8 mouse cellular contexts compared by ENCODE assay signal in genomic region chr8:84687003-84687704, GRCm38 (mm10). TPM values are rescaled to one million over a fixed set of nuclear protein-coding genes. Genes with fewer than 3 reads are reported as not detected.
A peak's percentile ranks its signal among the peaks of the same experiment; 100 is the strongest.
DNase-seq lines count a peak whose midpoint lies in the region; ATAC-seq and TF ChIP-seq lines count a peak whose summit lies in the region.

No protein-coding gene starts in this region.

- under 1% methylated on average over 49 of the region's 62 CpGs for WGBS in heart, embryonic 11.5 days (ENCODE audit: insufficient replicate concordance)
- 2% methylated on average over 51 of the region's 62 CpGs for WGBS in forebrain, embryonic 11.5 days
- WGBS in kidney, postnatal 0 days = 1% methylated on average over 50 of the region's 62 CpGs
- WGBS in midbrain, embryonic 12.5 days = 1% methylated on average over 53 of the region's 62 CpGs

- H3K36me3 ChIP-seq in heart, embryonic 11.5 days (ENCODE audit: control insufficient read depth, insufficient read depth, low read length) = peaks cover 4% of the 10 kb centered on the region; the same call in 1 of the 2 replicates
- H3K36me3 ChIP-seq in forebrain, embryonic 11.5 days (ENCODE audit: control insufficient read depth, insufficient read depth, low read length) = no peaks in the 10 kb centered on the region; the same call in 1 of the 2 replicates
- peaks cover 2% of the 10 kb centered on the region; the same call in 1 of the 2 replicates for H3K36me3 ChIP-seq in kidney, postnatal 0 days (ENCODE audit: insufficient read depth, low read length)
- peaks cover 18% of the 10 kb centered on the region for H3K36me3 ChIP-seq in midbrain, embryonic 12.5 days

- peak overlapping the region; percentile 86 for H3K4me2 ChIP-seq in heart, embryonic 11.5 days
- peak overlapping the region; percentile 64 for H3K4me2 ChIP-seq in forebrain, embryonic 11.5 days (ENCODE audit: low read depth, low read length, severe bottlenecking)
- peak overlapping the region; percentile 82 for H3K4me2 ChIP-seq in kidney, postnatal 0 days (ENCODE audit: low read length)
- peak overlapping the region; percentile 88 for H3K4me2 ChIP-seq in midbrain, embryonic 12.5 days (replicated peaks)

- no peak; the same call in 1 of the 2 replicates for TF ChIP-seq CTCF in kidney, postnatal 0 days (IDR thresholded peaks at IDR 0.05; ENCODE audit: low read depth)

- H3K4me3 ChIP-seq in heart, embryonic 11.5 days (ENCODE audit: low read depth, low read length) = peak overlapping the region; percentile 94
- H3K4me3 ChIP-seq in forebrain, embryonic 11.5 days (ENCODE audit: low read depth, low read length) = peak overlapping the region; percentile 100
- H3K4me3 ChIP-seq in kidney, postnatal 0 days (replicated peaks; ENCODE audit: low read depth, low read length) = peak overlapping the region; percentile 100
- H3K4me3 ChIP-seq in midbrain, embryonic 12.5 days = peak overlapping the region; percentile 94

- H3K9me3 ChIP-seq in heart, embryonic 11.5 days (replicated peaks; ENCODE audit: control insufficient read depth, low read length) = no peaks in the 10 kb centered on the region
- H3K9me3 ChIP-seq in forebrain, embryonic 11.5 days (ENCODE audit: control insufficient read depth, low read length) = no peaks in the 10 kb centered on the region
- H3K9me3 ChIP-seq in kidney, postnatal 0 days (replicated peaks; ENCODE audit: low read length) = no peaks in the 10 kb centered on the region
- no peaks in the 10 kb centered on the region for H3K9me3 ChIP-seq in midbrain, embryonic 12.5 days

- peak overlapping the region; percentile 99 for H3K9ac ChIP-seq in heart, embryonic 11.5 days (ENCODE audit: low read depth, low read length)
- H3K9ac ChIP-seq in forebrain, embryonic 11.5 days (ENCODE audit: low read length) = peak overlapping the region; percentile 99
- H3K9ac ChIP-seq in kidney, postnatal 0 days (ENCODE audit: low read depth, low read length) = peak overlapping the region; percentile 97
- peak overlapping the region; percentile 100 for H3K9ac ChIP-seq in midbrain, embryonic 12.5 days (replicated peaks)

- H3K27ac ChIP-seq in heart, embryonic 11.5 days (ENCODE audit: low read depth, low read length) = peak overlapping the region; percentile 88
- peak overlapping the region; percentile 94 for H3K27ac ChIP-seq in forebrain, embryonic 11.5 days (ENCODE audit: low read depth, low read length)
- H3K27ac ChIP-seq in kidney, postnatal 0 days = peak overlapping the region; percentile 95
- peak overlapping the region; percentile 93 for H3K27ac ChIP-seq in midbrain, embryonic 12.5 days (replicated peaks)

- no peak for DNase-seq in heart, adult 18-20 months
- peak; percentile 61 for DNase-seq in MN1 (ENCODE audit: low spot score)
- DNase-seq in forebrain, embryonic 11.5 days (ENCODE audit: low spot score) = peak; percentile 83
- DNase-seq in kidney, postnatal 0 days (ENCODE audit: low spot score) = peak; percentile 64
- peak; percentile 50 for DNase-seq in thymus, postnatal 25 days
- DNase-seq in frontal cortex, postnatal 10 days (ENCODE audit: low spot score in 2 of 2) = no peak

- no peaks in the 10 kb centered on the region for H3K27me3 ChIP-seq in heart, embryonic 11.5 days (ENCODE audit: control insufficient read depth, insufficient read depth, low read length)
- no peaks in the 10 kb centered on the region for H3K27me3 ChIP-seq in forebrain, embryonic 11.5 days (ENCODE audit: control insufficient read depth, insufficient read depth, low read length)
- H3K27me3 ChIP-seq in kidney, postnatal 0 days (ENCODE audit: insufficient read depth, low read length) = no peaks in the 10 kb centered on the region
- no peaks in the 10 kb centered on the region for H3K27me3 ChIP-seq in midbrain, embryonic 12.5 days

- H3K4me1 ChIP-seq in heart, embryonic 11.5 days (ENCODE audit: control insufficient read depth, insufficient read depth, low read length) = peaks cover 44% of the 10 kb centered on the region
- peaks cover 14% of the 10 kb centered on the region for H3K4me1 ChIP-seq in forebrain, embryonic 11.5 days (replicated peaks; ENCODE audit: control insufficient read depth, insufficient read depth, low read length)
- peaks cover 27% of the 10 kb centered on the region for H3K4me1 ChIP-seq in kidney, postnatal 0 days (replicated peaks; ENCODE audit: insufficient read depth, low read length)
- peaks cover 46% of the 10 kb centered on the region for H3K4me1 ChIP-seq in midbrain, embryonic 12.5 days

- ATAC-seq in heart, embryonic 11.5 days (replicated peaks; ENCODE audit: insufficient number of reproducible peaks, low FRiP score, low TSS enrichment) = peak; percentile 67
- peak; percentile 50 for ATAC-seq in forebrain, embryonic 11.5 days (replicated peaks; ENCODE audit: low FRiP score)
- ATAC-seq in kidney, postnatal 0 days (replicated peaks; ENCODE audit: low FRiP score, low read depth) = peak; percentile 17; the same call in 1 of the 2 replicates
- ATAC-seq in midbrain, embryonic 12.5 days (ENCODE audit: low FRiP score, low read depth) = peak; percentile 52

RNA-seq across cellular contexts. Expression of gene Nacc1, which starts 0.5 kb away (rescaled TPM):
- polyA plus RNA-seq in heart, embryonic 11.5 days (2014; fragmentation: Nextera tagmentation; extraction: Ambion mirVana) = 19.1 and 19.6 TPM in 2 replicates
- total RNA-seq in heart, adult 18-20 months (2021) = 10 to 100 TPM; 31.4 to 32.7 TPM
- polyA plus RNA-seq in forebrain, embryonic 11.5 days (2014; fragmentation: Nextera tagmentation; extraction: Ambion mirVana) = 34.6 and 37.7 TPM in 2 replicates
- polyA plus RNA-seq in kidney, postnatal 0 days (2015; fragmentation: Nextera tagmentation; extraction: Ambion mirVana) = 15.9 and 16.1 TPM in 2 replicates
- 20.8 and 25.0 TPM in 2 replicates for polyA plus RNA-seq in midbrain, embryonic 12.5 days (2016; fragmentation: Nextera tagmentation; extraction: Ambion mirVana)

RNA-seq across cellular contexts. Expression of gene Trmt1, which starts 1.0 kb away (rescaled TPM):
- 49.7 and 51.6 TPM in 2 replicates for polyA plus RNA-seq in heart, embryonic 11.5 days (2014; fragmentation: Nextera tagmentation; extraction: Ambion mirVana)
- 10 to 100 TPM; 34.2 to 45.1 TPM for total RNA-seq in heart, adult 18-20 months (2021)
- polyA plus RNA-seq in forebrain, embryonic 11.5 days (2014; fragmentation: Nextera tagmentation; extraction: Ambion mirVana) = 52.7 and 72.3 TPM in 2 replicates
- polyA plus RNA-seq in kidney, postnatal 0 days (2015; fragmentation: Nextera tagmentation; extraction: Ambion mirVana) = 55.3 and 56.1 TPM in 2 replicates
- 53.6 and 58.8 TPM in 2 replicates for polyA plus RNA-seq in midbrain, embryonic 12.5 days (2016; fragmentation: Nextera tagmentation; extraction: Ambion mirVana)

RNA-seq across cellular contexts. Expression of gene Lyl1, which starts 14.1 kb away (rescaled TPM):
- 19.5 and 22.9 TPM in 2 replicates for polyA plus RNA-seq in heart, embryonic 11.5 days (2014; fragmentation: Nextera tagmentation; extraction: Ambion mirVana)
- total RNA-seq in heart, adult 18-20 months (2021) = 1 to 10 TPM; 3.1 to 4.4 TPM
- 5.0 and 5.7 TPM in 2 replicates for polyA plus RNA-seq in forebrain, embryonic 11.5 days (2014; fragmentation: Nextera tagmentation; extraction: Ambion mirVana)
- polyA plus RNA-seq in kidney, postnatal 0 days (2015; fragmentation: Nextera tagmentation; extraction: Ambion mirVana) = 6.1 and 6.4 TPM in 2 replicates
- polyA plus RNA-seq in midbrain, embryonic 12.5 days (2016; fragmentation: Nextera tagmentation; extraction: Ambion mirVana) = 3.5 and 5.6 TPM in 2 replicates

RNA-seq across cellular contexts. Expression of gene Ier2, which starts 24.5 kb away (rescaled TPM):
- polyA plus RNA-seq in heart, embryonic 11.5 days (2014; fragmentation: Nextera tagmentation; extraction: Ambion mirVana) = 52.3 and 55.9 TPM in 2 replicates
- total RNA-seq in heart, adult 18-20 months (2021) = 10 to 100 TPM; 11.2 to 13.4 TPM
- polyA plus RNA-seq in forebrain, embryonic 11.5 days (2014; fragmentation: Nextera tagmentation; extraction: Ambion mirVana) = 67.3 and 68.7 TPM in 2 replicates
- polyA plus RNA-seq in kidney, postnatal 0 days (2015; fragmentation: Nextera tagmentation; extraction: Ambion mirVana) = 77.4 and 83.8 TPM in 2 replicates
- 47.1 and 47.4 TPM in 2 replicates for polyA plus RNA-seq in midbrain, embryonic 12.5 days (2016; fragmentation: Nextera tagmentation; extraction: Ambion mirVana)

RNA-seq across cellular contexts. Expression of gene G430095P16Rik, which starts 35.7 kb away (rescaled TPM):
- polyA plus RNA-seq in heart, embryonic 11.5 days (2014; fragmentation: Nextera tagmentation; extraction: Ambion mirVana) = 3.4 and 5.4 TPM in 2 replicates
- total RNA-seq in heart, adult 18-20 months (2021) = under 1 TPM; 0.40 to 0.69 TPM
- 3.0 and 3.1 TPM in 2 replicates for polyA plus RNA-seq in forebrain, embryonic 11.5 days (2014; fragmentation: Nextera tagmentation; extraction: Ambion mirVana)
- 1.9 and 2.5 TPM in 2 replicates for polyA plus RNA-seq in kidney, postnatal 0 days (2015; fragmentation: Nextera tagmentation; extraction: Ambion mirVana)
- polyA plus RNA-seq in midbrain, embryonic 12.5 days (2016; fragmentation: Nextera tagmentation; extraction: Ambion mirVana) = 2.0 and 2.4 TPM in 2 replicates

Comparison
In these comparisons a context has a peak if more than half of its experiments do, and no peak if none do; other contexts are left out.
1. ATAC-seq: peak in every context shown above with its lines; median percentile 67 in heart, embryonic 11.5 days; 52 in midbrain, embryonic 12.5 days; 50 in forebrain, embryonic 11.5 days; 17 in kidney, postnatal 0 days.
2. DNase-seq: peak in MN1 (single experiment), forebrain, embryonic 11.5 days (single experiment), kidney, postnatal 0 days (single experiment) and thymus, postnatal 25 days (single experiment); none in heart, adult 18-20 months (0 of 2) and frontal cortex, postnatal 10 days (0 of 2).
3. Peak in every context shown above with its lines, with median percentiles within 50 percentile points of each other: H3K27ac ChIP-seq, H3K4me2 ChIP-seq, H3K4me3 ChIP-seq and H3K9ac ChIP-seq.